Mouse (Mus musculus): ENCODE measurements around the gene Icam4. TPM values are rescaled to one million over a fixed set of nuclear protein-coding genes. Genes with fewer than 3 reads are reported as not detected.

Icam4 gene
- polyA plus RNA-seq, 1 experiment from 2014 or later, result 0.91 TPM

DNA sequence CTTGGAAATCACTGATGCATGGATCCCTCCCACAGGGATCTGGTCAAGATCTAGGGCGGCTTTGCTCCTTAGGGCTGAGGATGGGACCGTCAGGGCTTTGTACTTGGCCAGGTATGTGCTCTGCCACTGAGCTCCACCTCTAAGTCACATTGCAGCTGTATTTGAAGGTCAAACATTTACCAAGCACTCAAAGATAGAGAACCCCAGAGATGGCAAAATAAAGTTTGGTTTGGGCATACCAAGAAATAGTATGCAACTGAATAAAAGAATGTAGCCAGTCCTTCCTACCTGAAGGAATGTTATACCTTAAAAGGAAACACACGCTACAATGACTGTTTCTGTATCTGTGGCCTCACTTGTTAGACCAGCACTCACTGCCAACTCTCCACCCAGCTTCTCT, 7.8 kb upstream of the Icam4 start:
- no peak overlapping the region for H3K4me3 ChIP-seq (ENCODE audit: low read length)
- WGBS, result 80% methylated on average over 3 of the region's 3 CpGs
- H3K27me3 ChIP-seq (ENCODE audit: insufficient read depth, low read length), result peaks cover 16% of the 10 kb centered on the region
- 0 out of 2 replicates have a peak, but pooled peaks cover 4% of the 10 kb centered on the region for H3K4me1 ChIP-seq (ENCODE audit: insufficient read depth, low read length)
- no peak for ATAC-seq (ENCODE audit: low FRiP score, low TSS enrichment)
- no peaks in the 10 kb centered on the region for H3K9me3 ChIP-seq (ENCODE audit: low read length)
- no peak overlapping the region for H3K27ac ChIP-seq (ENCODE audit: low read length)
- no peak overlapping the region for H3K9ac ChIP-seq (replicated peaks; ENCODE audit: low read length)
- no peak overlapping the region for H3K4me2 ChIP-seq (replicated peaks; ENCODE audit: low read depth, low read length)
- H3K36me3 ChIP-seq (ENCODE audit: insufficient read depth, low read length), result no peaks in the 10 kb centered on the region

DNA sequence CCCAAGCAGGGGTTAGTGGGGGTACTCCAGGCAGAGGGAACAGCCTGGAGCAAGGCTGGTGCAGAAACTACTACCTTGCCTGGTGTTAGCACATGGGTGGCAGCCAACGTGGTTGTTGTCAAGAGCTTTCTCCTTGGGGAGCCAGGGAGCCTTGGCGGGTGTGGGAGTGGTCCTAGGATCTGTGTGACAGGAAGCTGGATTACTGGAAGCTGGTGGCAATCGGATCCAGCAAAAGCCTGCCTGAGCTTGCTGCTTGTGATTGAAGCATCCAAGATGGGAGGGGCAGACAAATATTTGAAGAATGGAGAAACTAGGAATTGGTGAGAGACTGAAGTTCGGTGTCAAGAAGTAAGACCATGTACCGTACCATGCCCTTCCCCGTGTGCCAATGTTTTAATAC, 6.9 kb upstream of the Icam4 start:
- H3K9ac ChIP-seq (replicated peaks; ENCODE audit: low read length), result no peak overlapping the region
- no peaks in the 10 kb centered on the region for H3K9me3 ChIP-seq (ENCODE audit: low read length)
- H3K4me1 ChIP-seq (ENCODE audit: insufficient read depth, low read length), result no peaks in the 10 kb centered on the region
- no peaks in the 10 kb centered on the region for H3K36me3 ChIP-seq (ENCODE audit: insufficient read depth, low read length)
- peaks cover 8% of the 10 kb centered on the region for H3K27me3 ChIP-seq (ENCODE audit: insufficient read depth, low read length)
- ATAC-seq (ENCODE audit: low FRiP score, low TSS enrichment), result no peak
- 59% methylated on average over 6 of the region's 6 CpGs for WGBS
- no peak overlapping the region for H3K4me3 ChIP-seq (ENCODE audit: low read length)
- no peak overlapping the region for H3K4me2 ChIP-seq (replicated peaks; ENCODE audit: low read depth, low read length)
- no peak overlapping the region for H3K27ac ChIP-seq (ENCODE audit: low read length)

DNA sequence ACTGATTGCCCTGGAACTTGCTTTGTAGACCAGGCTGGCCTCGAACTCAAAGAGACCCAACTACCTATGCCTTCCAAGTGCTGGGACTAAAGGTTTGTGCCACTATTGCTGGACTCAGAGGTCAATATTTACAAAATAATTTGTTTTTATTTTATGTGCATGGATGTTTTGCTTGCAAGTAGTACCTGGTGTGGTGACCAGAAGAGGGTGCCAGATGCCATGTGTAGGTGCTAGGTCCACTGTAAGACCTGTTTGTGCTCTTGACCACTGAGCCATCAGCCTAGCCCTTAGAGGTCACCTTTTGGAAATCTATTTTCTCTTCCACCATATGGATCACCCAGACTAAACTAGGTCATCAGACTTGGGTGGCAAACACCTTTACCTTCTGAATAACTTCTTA, 6.4 kb upstream of the Icam4 start:
- Histone ChIP-seq H3K4me1 (ENCODE audit: insufficient read depth, low read length) (no peaks in the 10 kb centered on the region), H3K27me3 (ENCODE audit: insufficient read depth, low read length) (peaks cover 4% of the 10 kb centered on the region), H3K36me3 (ENCODE audit: insufficient read depth, low read length) (no peaks in the 10 kb centered on the region), H3K9me3 (ENCODE audit: low read length) (no peaks in the 10 kb centered on the region), H3K4me3 (ENCODE audit: low read length) (no peak overlapping the region), H3K27ac (ENCODE audit: low read length) (no peak overlapping the region), H3K4me2 (replicated peaks; ENCODE audit: low read depth, low read length) (no peak overlapping the region), H3K9ac (replicated peaks; ENCODE audit: low read length) (no peak overlapping the region)
- WGBS, result 94% methylated on average over 1 of the region's 1 CpGs
- ATAC-seq (ENCODE audit: low FRiP score, low TSS enrichment), result no peak

DNA sequence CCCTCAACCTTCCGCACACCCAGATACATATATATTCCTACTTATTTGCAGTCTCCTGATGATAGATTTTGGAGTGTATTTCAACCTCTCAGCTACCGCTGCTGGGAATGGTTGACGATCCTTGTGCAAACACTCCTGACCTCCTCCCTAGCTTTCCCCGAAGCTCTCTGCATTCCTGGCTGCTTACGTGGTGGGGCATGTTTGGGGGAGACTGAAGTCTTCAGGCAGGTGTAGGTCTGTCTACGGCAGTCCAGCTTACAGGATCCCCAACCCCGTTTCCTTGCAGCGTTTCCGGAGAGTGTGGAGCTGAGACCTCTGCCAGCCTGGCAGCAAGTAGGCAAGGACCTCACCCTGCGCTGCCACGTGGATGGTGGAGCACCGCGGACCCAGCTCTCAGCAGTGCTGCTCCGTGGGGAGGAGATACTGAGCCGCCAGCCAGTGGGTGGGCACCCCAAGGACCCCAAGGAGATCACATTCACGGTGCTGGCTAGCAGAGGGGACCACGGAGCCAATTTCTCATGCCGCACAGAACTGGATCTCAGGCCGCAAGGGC, 3.8 kb upstream of the Icam4 start:
- no peak overlapping the region for H3K27ac ChIP-seq (ENCODE audit: low read length)
- no peak overlapping the region for H3K4me3 ChIP-seq (ENCODE audit: low read length)
- no peaks in the 10 kb centered on the region for H3K9me3 ChIP-seq (ENCODE audit: low read length)
- peaks cover 9% of the 10 kb centered on the region for H3K4me1 ChIP-seq (ENCODE audit: insufficient read depth, low read length)
- ATAC-seq (ENCODE audit: low FRiP score, low TSS enrichment), result no peak
- H3K4me2 ChIP-seq (replicated peaks; ENCODE audit: low read depth, low read length), result no peak overlapping the region
- WGBS, result 67% methylated on average over 19 of the region's 19 CpGs
- H3K27me3 ChIP-seq (ENCODE audit: insufficient read depth, low read length), result 0 out of 2 replicates have a peak, but pooled peaks cover 4% of the 10 kb centered on the region
- no peaks in the 10 kb centered on the region for H3K36me3 ChIP-seq (ENCODE audit: insufficient read depth, low read length)
- no peak overlapping the region for H3K9ac ChIP-seq (replicated peaks; ENCODE audit: low read length)

DNA sequence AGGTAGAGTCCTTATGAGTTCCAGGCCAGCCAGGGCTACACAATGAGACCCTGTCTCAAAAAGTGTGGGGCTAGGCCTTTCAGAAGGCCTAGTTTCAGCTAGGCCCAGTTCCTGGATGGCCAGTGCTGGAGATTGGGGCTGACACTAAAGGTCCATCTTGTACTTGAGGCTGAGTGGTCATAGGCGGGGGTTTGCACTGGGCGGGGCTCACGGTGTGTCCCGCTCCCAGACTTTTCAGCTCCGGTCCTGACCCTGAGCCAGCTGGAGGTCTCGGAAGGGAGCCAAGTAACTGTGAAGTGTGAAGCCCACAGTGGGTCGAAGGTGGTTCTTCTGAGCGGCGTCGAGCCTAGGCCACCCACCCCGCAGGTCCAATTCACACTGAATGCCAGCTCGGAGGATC, 2.3 kb upstream of the Icam4 start:
- Histone ChIP-seq H3K4me2 (replicated peaks; ENCODE audit: low read depth, low read length) (no peak overlapping the region), H3K27ac (ENCODE audit: low read length) (no peak overlapping the region), H3K9me3 (ENCODE audit: low read length) (no peaks in the 10 kb centered on the region), H3K27me3 (ENCODE audit: insufficient read depth, low read length) (peaks cover 6% of the 10 kb centered on the region), H3K36me3 (ENCODE audit: insufficient read depth, low read length) (no peaks in the 10 kb centered on the region), H3K4me3 (ENCODE audit: low read length) (no peak overlapping the region), H3K9ac (replicated peaks; ENCODE audit: low read length) (peak overlapping the region; percentile 19; the same call in 1 of the 2 replicates), H3K4me1 (ENCODE audit: insufficient read depth, low read length) (peaks cover 19% of the 10 kb centered on the region)
- WGBS, result 75% methylated on average over 12 of the region's 12 CpGs
- ATAC-seq (ENCODE audit: low FRiP score, low TSS enrichment), result no peak

DNA sequence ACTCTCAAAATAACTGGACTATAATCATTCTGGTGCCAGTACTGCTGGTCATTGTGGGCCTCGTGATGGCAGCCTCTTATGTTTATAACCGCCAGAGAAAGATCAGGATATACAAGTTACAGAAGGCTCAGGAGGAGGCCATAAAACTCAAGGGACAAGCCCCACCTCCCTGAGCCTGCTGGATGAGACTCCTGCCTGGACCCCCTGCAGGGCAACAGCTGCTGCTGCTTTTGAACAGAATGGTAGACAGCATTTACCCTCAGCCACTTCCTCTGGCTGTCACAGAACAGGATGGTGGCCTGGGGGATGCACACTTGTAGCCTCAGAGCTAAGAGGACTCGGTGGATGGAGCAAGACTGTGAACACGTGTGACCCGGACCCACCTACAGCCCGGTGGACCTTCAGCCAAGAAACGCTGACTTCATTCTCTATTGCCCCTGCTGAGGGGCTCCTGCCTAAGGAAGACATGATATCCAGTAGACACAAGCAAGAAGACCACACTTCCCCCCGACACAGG, 1.3 kb upstream of the Icam4 start:
- Histone ChIP-seq H3K4me2 (replicated peaks; ENCODE audit: low read depth, low read length) (no peak overlapping the region), H3K27ac (ENCODE audit: low read length) (no peak overlapping the region), H3K9me3 (ENCODE audit: low read length) (no peaks in the 10 kb centered on the region), H3K27me3 (ENCODE audit: insufficient read depth, low read length) (peaks cover 15% of the 10 kb centered on the region), H3K4me1 (ENCODE audit: insufficient read depth, low read length) (peaks cover 28% of the 10 kb centered on the region), H3K9ac (replicated peaks; ENCODE audit: low read length) (no peak overlapping the region), H3K4me3 (ENCODE audit: low read length) (no peak overlapping the region), H3K36me3 (ENCODE audit: insufficient read depth, low read length) (no peaks in the 10 kb centered on the region)
- WGBS, result 58% methylated on average over 8 of the region's 8 CpGs
- ATAC-seq (ENCODE audit: low FRiP score, low TSS enrichment), result no peak

DNA sequence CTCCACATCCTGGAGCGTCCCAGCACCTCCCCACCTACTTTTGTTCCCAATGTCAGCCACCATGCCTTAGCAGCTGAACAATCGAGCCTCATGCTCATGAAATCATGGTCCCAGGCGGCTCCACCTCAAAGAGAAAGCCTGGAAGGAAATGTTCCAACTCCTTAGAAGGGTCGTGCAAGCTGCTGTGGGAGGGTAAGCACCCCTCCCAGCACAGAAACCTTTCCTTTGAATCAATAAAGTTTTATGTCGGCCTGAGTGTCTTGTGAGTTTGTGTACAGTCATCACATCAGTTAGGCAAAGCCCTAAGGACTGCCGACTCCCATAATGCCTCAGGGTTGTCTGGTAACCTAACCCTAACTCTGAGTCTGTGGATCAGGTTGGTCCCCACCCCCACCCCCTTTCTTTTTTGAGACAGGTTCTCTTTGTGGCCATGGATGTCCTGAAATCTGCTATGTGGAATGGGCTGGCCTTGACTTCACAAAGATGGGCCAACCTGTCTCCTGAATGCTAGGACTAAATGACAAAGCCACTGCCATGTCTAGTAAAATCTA, 538 bp upstream of the Icam4 start:
- Histone ChIP-seq H3K9me3 (ENCODE audit: low read length) (no peaks in the 10 kb centered on the region), H3K27me3 (ENCODE audit: insufficient read depth, low read length) (peaks cover 22% of the 10 kb centered on the region), H3K36me3 (ENCODE audit: insufficient read depth, low read length) (no peaks in the 10 kb centered on the region), H3K9ac (replicated peaks; ENCODE audit: low read length) (no peak overlapping the region), H3K4me2 (replicated peaks; ENCODE audit: low read depth, low read length) (no peak overlapping the region), H3K4me3 (ENCODE audit: low read length) (no peak overlapping the region), H3K4me1 (ENCODE audit: insufficient read depth, low read length) (peaks cover 35% of the 10 kb centered on the region), H3K27ac (ENCODE audit: low read length) (no peak overlapping the region)
- no peak for ATAC-seq (ENCODE audit: low FRiP score, low TSS enrichment)
- 63% methylated on average over 6 of the region's 6 CpGs for WGBS

DNA sequence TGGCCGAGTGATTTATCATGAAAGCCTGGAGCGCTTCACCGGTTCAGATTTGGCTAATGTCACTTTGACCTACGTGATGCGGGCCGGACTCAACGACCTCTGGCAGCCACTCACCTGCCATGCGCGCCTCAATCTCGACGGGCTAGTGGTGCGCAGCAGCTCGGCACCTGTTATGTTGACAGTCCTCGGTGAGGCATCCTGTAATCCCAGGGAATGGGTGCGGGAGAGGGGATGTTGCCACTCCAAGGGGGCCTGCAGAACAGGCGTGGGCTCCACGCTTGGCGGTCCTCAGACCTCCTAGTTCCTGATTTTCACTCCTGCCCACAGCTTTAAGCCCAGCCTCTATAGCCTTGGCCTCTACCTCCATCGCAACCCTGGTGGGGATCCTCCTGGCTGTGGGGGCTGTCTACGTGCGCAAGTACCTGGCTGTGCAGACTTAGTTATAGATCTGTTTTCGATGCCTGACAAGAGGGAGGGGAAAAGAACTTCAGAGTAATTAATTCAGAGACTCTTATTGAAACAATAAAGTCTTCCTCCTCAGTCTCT, 955 bp downstream of the Icam4 start:
- WGBS, result 27% methylated on average over 22 of the region's 22 CpGs
- H3K9me3 ChIP-seq (ENCODE audit: low read length), result no peaks in the 10 kb centered on the region
- H3K36me3 ChIP-seq (ENCODE audit: insufficient read depth, low read length), result no peaks in the 10 kb centered on the region
- ATAC-seq (ENCODE audit: low FRiP score, low TSS enrichment), result no peak
- peak overlapping the region; percentile 90 for H3K4me2 ChIP-seq (replicated peaks; ENCODE audit: low read depth, low read length)
- H3K9ac ChIP-seq (replicated peaks; ENCODE audit: low read length), result no peak overlapping the region
- H3K27me3 ChIP-seq (ENCODE audit: insufficient read depth, low read length), result peaks cover 34% of the 10 kb centered on the region
- H3K27ac ChIP-seq (ENCODE audit: low read length), result no peak overlapping the region
- H3K4me3 ChIP-seq (ENCODE audit: low read length), result peak overlapping the region; percentile 57
- peaks cover 44% of the 10 kb centered on the region for H3K4me1 ChIP-seq (ENCODE audit: insufficient read depth, low read length)

DNA sequence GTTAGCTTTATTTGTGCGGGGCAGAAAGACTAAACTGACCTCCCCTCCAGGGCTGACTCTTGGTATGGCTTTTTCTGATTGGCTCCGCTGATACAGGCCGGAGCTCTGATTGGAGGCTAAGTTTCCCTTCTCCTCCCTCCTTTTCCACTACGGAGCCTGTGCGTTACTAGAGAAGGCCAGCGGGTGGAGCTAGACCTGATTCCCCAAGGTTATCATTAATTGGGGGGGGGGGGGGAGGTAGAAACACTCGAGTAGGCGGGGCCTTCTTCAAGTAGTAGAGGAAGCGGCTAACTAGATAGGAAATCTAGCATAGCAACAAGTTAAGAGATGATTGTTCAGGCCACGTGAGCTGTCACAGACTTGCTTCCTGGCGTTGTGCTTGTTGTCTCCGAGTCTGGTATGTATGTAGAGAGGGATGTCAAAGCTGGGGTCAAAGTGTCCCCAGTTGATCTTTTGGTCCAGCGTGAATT, 1.6 kb downstream of the Icam4 start:
- H3K4me3 ChIP-seq (ENCODE audit: low read length), result peak overlapping the region; percentile 57
- H3K4me2 ChIP-seq (replicated peaks; ENCODE audit: low read depth, low read length), result peak overlapping the region; percentile 90
- H3K36me3 ChIP-seq (ENCODE audit: insufficient read depth, low read length), result no peaks in the 10 kb centered on the region
- peak overlapping the region; percentile 51; the same call in 1 of the 2 replicates for H3K9ac ChIP-seq (replicated peaks; ENCODE audit: low read length)
- H3K4me1 ChIP-seq (ENCODE audit: insufficient read depth, low read length), result peaks cover 47% of the 10 kb centered on the region
- no peaks in the 10 kb centered on the region for H3K9me3 ChIP-seq (ENCODE audit: low read length)
- no peak overlapping the region for H3K27ac ChIP-seq (ENCODE audit: low read length)
- ATAC-seq (ENCODE audit: low FRiP score, low TSS enrichment), result peak; percentile 63; the same call in 1 of the 2 replicates
- H3K27me3 ChIP-seq (ENCODE audit: insufficient read depth, low read length), result peaks cover 41% of the 10 kb centered on the region
- under 1% methylated on average over 13 of the region's 13 CpGs for WGBS
